Mouse (Mus musculus) T-helper 17 cell (primary cell): ENCODE measurements around the gene Celf2.

Source experiments
- in situ Hi-C, 2 experiments: fragments of 300-600 bp; cut with MboI, MseI; formaldehyde crosslinking; loops; 1 replicate in 1 of 2; 2 replicates in 1 of 2; pipeline ENCODE4 v1.15.1; 2025; ENCODE audit warnings: high pct_unique_total_duplicates in 2 of 2

The Celf2 gene

GRCm38 (mm10) chr2:6705929-6706739 is 803.2 kb downstream of the Celf2 start:
- in situ Hi-C loops: loop anchor here in 1 of 2 experiments (25.0 kb wide), 1 partner anchor 344 kb away; no protein-coding TSS in a partner anchor

DNA sequence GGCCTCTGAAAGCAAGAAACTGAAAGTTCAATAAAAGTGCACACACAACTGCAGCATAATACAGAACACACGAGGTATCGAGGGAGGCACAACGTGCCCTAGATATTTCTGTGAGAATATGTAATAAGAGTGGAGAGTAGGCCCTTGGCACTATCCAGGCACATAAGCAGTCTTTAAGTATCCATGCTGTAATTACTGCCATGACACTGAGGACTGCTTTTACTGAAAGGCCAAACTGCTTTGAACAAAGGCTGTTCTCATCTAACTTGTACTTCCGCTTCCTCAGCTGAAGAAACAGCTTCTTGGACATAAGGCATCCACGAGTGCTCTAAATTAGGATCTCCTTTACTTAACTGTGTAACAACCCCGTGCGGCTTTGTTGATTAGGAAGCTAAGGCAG is 803.9 kb downstream of the Celf2 start:
- in situ Hi-C loops: loop anchor here in 1 of 2 experiments (25.0 kb wide), 1 partner anchor 343 kb away; no protein-coding TSS in a partner anchor

GRCm38 (mm10) chr2:6704804-6705203 is 804.6 kb downstream of the Celf2 start:
- in situ Hi-C loops: loop anchor here in 1 of 2 experiments (25.0 kb wide), 1 partner anchor 343 kb away; no protein-coding TSS in a partner anchor

DNA sequence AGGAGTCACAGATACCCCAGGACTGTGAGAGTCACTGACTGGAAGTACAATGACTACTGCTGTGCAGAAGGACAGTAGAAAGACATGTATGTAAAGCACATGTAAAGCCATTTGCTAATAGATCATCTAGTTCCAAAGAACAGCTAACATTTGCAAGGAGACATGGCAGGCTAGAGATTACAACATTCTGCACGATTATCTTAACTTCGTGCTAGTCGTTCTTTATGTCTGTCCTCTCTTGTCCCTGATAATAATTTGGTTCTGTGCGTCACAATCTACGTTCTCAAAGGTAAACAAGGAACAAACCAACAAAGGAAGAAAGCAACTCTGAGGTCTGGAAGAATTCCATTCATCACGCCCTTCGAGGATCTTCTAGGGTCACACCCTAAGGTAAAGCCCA is 805.0 kb downstream of the Celf2 start:
- in situ Hi-C loops: loop anchor here in 1 of 2 experiments (25.0 kb wide), 1 partner anchor 342 kb away; no protein-coding TSS in a partner anchor

DNA sequence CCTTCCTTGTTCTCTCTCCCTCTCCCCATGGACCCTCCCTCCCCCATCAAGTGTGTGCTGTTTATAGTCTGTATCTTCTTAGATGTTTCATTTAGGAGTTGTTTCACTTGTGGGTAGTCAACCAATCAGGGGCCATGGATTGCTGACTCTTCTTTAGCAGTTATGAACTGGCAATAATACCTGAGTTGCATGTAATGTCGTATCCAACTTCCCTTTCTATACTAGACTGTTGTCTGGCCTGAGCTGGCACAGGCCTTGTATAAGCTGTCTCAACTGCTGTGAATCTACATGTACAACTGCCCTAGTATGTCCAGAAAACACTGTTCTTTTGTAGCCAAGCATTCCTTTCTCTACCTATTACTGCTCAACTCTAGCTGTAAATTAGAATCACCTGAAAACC is 813.0 kb downstream of the Celf2 start:
- in situ Hi-C loops: loop anchor here in 1 of 2 experiments (5.0 to 10.0 kb wide), 3 partner anchors 104 to 1382 kb away; no protein-coding TSS in a partner anchor

DNA sequence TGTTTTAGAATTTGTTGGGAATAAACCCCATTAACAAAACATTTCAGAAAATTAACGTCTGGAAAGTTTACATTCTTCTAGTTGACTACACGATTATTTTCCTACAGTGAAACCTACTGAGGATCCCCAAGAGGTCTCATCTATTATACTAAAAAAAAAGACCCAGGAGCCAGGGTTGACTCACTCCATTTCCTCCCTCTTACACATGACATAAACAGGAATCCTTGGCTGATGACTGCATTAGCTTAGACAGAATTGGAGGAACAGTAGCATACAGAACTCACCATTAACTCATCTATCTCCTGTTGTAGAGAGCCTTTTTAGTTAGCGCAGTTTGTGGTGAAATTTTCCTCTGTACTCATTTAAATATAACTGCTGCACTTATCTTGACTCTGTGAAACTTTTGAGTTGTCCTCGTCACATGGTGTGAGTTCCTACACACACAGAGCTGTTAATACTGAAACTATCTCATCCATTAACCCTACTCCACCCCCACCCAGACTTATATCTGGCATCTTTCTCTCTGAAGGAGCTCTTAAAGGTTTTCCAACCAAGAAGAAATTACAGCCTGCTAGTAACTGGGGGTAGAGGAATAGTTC is 813.9 kb downstream of the Celf2 start:
- in situ Hi-C loops: loop anchor here in 1 of 2 experiments (5.0 to 10.0 kb wide), 3 partner anchors 103 to 1381 kb away; no protein-coding TSS in a partner anchor

DNA sequence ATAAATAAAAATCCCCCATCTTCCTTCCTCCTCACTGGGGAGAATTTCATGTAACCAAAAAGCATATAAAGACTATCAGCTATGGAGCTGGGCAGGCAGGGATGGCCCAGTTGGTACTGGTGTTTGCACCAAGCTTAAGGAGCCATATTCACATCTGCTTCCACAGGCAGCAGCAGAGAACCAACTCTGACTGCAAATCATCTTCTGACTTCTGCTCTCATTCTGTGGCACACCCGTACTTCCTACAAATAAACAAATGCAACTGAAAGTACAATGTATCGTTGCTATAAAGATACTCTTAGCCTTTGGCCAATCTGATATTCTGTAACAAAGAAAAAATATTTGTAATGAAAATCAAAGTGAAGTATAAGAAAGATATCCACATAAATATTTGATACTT is 819.7 kb downstream of the Celf2 start:
- in situ Hi-C loops: loop anchor here in 1 of 2 experiments (10.0 kb wide), 2 partner anchors 135 to 1375 kb away; no protein-coding TSS in a partner anchor

GRCm38 (mm10) chr2:6678231-6678630 is 831.1 kb downstream of the Celf2 start:
- in situ Hi-C loops: loop anchor here in 1 of 2 experiments (5.0 kb wide), 1 partner anchor 369 kb away; no protein-coding TSS in a partner anchor

DNA sequence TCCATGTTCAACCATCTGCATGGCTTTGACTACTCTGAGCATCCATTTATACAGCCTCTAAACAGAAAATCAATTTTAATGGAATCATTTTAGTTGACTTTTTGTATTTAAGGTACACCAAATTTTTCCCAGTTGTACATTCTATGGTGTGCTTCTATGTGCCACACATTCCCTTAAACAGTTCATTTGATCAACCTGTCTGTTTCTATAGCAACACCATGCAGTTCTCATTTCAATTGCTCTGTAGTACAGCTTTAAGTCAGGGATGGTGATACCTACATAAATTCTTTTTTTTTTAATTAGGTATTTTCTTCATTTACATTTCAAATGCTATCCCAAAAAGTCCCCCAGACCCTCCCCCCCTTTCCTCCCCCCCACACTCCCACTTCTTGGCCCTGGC is 831.9 kb downstream of the Celf2 start:
- in situ Hi-C loops: loop anchor here in 1 of 2 experiments (5.0 kb wide), 1 partner anchor 370 kb away; no protein-coding TSS in a partner anchor

DNA sequence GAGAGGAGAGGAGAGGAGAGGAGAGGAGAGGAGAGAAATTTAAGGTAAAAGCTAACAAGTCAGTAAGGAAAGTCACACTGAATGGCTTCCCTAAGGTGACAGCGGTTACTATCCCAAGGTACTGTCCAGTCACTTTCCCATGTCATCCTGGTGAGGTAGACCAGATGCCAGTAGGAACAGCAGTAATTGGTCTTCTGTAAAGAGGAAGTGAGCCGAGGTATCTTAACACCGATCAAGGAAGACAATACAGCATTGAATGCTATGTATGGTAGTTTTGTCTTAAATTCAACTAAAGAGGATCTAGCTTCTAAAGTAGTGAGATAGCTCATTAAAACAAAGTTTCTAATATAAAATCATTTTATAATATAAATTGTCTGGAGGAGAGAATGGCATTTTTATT is 835.0 kb downstream of the Celf2 start:
- in situ Hi-C loops: no loop called here

DNA sequence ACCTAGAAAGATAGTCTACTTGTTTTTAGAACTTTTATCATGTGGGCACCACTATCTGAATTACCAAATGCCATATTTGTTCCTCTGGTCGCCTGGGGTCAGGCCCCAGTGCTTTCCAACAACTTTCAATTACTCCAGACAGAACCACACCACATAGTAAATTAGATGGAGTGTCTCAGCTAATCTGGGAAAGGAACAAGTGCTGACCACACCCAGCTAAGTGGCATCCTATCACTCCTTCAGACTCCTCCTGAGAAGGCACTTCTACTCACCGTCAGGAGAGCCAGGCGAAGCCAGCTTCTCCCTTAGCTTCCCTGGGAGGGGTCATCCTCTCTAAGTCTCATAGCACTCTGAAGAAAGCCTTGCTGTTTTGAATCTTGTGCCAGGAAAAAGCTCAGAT is 835.9 kb downstream of the Celf2 start:
- in situ Hi-C loops: no loop called here

DNA sequence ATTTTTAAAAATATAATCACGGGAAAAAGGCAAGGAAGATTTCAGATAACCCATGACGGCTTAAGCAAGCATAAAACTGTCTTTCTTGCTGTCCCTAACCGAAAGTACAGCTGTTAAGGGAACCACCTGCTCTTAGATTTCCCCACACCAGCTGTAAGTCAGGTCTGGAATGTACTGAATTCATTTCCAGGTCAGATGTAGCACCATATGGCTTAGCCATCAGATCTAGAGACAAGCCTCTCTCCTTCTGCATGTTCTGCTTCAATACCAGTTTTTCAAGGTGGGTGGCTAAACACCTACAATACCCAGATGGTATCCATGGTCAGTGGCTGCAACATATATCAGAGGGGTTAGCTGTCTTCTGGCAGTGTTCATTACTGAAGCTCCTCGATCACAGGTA is 841.8 kb downstream of the Celf2 start:
- in situ Hi-C loops: no loop called here

GRCm38 (mm10) chr2:6659834-6660233 is 849.5 kb downstream of the Celf2 start:
- in situ Hi-C loops: no loop called here

- in situ Hi-C loops: no loop called here
Measured at GRCm38 (mm10) chr2:6653719-6654118, 855.6 kb downstream of the Celf2 start.

GRCm38 (mm10) chr2:6651697-6652096 is 857.7 kb downstream of the Celf2 start:
- in situ Hi-C loops: no loop called here

- in situ Hi-C loops: loop anchor here (5.0 to 25.0 kb wide), 2 partner anchors 88 to 613 kb away; no protein-coding TSS in a partner anchor
Measured at GRCm38 (mm10) chr2:6648877-6649276, 860.5 kb downstream of the Celf2 start.

DNA sequence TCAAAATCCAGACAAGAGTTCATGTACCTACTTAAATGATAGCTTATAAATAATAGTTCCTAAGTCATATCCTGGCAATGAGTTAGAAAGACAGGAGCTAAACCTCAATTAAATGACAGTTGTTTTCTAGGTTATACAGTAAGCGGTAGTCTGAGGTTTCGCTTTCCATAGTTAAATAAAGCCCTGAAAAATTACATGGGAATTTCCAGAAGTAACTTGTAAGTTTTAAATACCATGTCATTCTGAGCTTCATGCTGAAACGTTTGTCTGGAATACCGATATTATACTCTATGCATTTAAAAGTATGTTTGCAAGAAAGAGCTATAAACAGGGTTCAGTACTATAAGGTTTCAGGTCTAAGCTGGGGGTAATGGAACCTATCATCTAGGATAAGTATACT is 862.3 kb downstream of the Celf2 start:
- in situ Hi-C loops: loop anchor here (5.0 to 25.0 kb wide), 2 partner anchors 90 to 615 kb away; no protein-coding TSS in a partner anchor

DNA sequence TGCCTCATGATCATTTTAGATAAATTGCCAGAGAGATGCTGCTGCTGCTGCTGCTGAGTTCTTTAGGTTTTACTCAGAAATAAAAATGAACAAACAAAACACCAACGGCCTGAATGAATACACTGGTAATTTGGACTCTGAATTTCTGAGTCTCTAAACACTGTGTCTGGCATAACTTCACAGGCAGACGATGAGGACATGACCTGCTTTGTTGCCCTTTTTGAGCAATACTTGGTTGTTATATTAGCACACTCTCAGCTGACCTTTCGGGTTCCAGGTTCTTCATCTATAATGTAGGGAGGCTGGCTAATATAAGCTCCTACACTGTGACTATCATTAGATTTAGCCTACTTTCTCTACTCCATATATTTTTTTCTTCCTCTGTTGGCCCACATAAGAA is 863.0 kb downstream of the Celf2 start:
- in situ Hi-C loops: loop anchor here (5.0 to 25.0 kb wide), 2 partner anchors 91 to 616 kb away; no protein-coding TSS in a partner anchor

DNA sequence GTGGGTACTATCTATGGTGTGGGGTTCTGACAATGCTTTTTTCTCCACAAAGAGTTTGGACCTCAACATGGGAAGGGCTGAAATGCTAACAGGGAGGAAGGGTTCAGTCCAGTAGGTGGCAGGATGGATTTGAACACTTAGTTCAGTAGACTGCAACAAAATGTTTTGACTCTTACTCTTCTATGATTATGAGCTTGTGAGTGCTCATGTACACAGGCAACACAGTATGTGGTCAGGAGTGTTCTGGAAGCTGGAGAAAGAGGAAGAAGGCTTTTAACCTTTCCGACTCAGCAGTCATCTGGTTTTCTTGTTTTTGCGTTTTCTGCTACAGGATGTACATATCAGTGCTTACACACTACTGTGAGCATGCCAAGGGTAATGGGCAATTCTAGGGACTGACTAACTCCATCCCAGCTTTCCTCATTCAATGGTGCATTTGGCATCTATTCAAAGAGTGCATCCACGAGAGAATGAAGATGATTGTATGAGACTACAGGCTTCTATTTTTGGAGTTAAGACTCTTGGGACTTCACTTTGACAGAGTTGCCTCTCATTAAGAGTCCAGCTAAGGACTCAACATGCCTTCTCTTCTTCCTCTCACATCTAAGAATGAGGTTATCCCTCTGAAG is 867.0 kb downstream of the Celf2 start:
- in situ Hi-C loops: loop anchor here in 1 of 2 experiments (25.0 kb wide), 1 partner anchor 620 kb away; no protein-coding TSS in a partner anchor

- in situ Hi-C loops: loop anchor here in 1 of 2 experiments (25.0 kb wide), 1 partner anchor 623 kb away; no protein-coding TSS in a partner anchor
Measured at GRCm38 (mm10) chr2:6639370-6639769, 870.0 kb downstream of the Celf2 start.

DNA sequence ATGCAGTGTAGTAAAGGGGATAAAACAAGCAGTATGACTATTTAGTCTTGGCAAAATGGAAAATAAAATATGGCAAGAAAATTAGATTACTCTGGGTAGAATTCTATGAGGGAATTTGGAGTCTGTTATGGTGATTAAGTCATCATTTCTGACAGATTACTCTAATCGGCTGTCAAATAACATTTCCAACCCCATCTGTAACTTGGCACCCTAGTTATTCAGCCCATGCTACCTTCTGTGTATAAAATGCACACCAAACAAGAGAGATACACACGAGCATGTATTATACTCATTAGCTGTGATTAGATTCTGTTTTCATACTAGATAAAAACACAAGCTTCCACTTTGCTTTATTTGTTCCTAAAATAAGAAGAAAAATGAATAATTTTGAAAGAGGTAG is 872.2 kb downstream of the Celf2 start:
- in situ Hi-C loops: loop anchor here in 1 of 2 experiments (25.0 kb wide), 1 partner anchor 625 kb away; no protein-coding TSS in a partner anchor
